Mouse (Mus musculus): Measurements from ENCODE around the gene Stk32c. TPM values are rescaled to one million over a fixed set of nuclear protein-coding genes. Genes with fewer than 3 reads are reported as not detected.

Gene Stk32c
- polyA plus RNA-seq, 1 experiment from 2014 or later: not detected

GRCm38 (mm10) chr7:139093781-139094180 lies 119.3 kb downstream of the Stk32c start:
- ATAC-seq (replicated peaks; ENCODE audit: low FRiP score) (no peak), DNase-seq (ENCODE audit: low spot score) (no peak)
- Histone ChIP-seq H3K4me1 (replicated peaks; ENCODE audit: control insufficient read depth, insufficient read depth, low read length) (no peaks in the 10 kb centered on the region), H3K9me3 (ENCODE audit: control insufficient read depth, low read length) (no peaks in the 10 kb centered on the region), H3K27ac (ENCODE audit: low read depth, low read length) (no peak overlapping the region), H3K27me3 (replicated peaks; ENCODE audit: control insufficient read depth, insufficient read depth, low read length) (no peaks in the 10 kb centered on the region), H3K4me3 (ENCODE audit: low read depth, low read length) (no peak overlapping the region), H3K9ac (ENCODE audit: low read depth, low read length) (no peak overlapping the region), H3K36me3 (ENCODE audit: control insufficient read depth, insufficient read depth, low read length) (no peaks in the 10 kb centered on the region), H3K4me2 (no peak overlapping the region)
- WGBS: 83% methylated on average over 7 of the region's 7 CpGs

- Histone ChIP-seq H3K4me1 (replicated peaks; ENCODE audit: control insufficient read depth, insufficient read depth, low read length) (no peaks in the 10 kb centered on the region), H3K36me3 (ENCODE audit: control insufficient read depth, insufficient read depth, low read length) (no peaks in the 10 kb centered on the region), H3K4me3 (ENCODE audit: low read depth, low read length) (no peak overlapping the region), H3K27me3 (replicated peaks; ENCODE audit: control insufficient read depth, insufficient read depth, low read length) (peaks cover 2% of the 10 kb centered on the region), H3K4me2 (no peak overlapping the region), H3K9ac (ENCODE audit: low read depth, low read length) (no peak overlapping the region), H3K27ac (ENCODE audit: low read depth, low read length) (no peak overlapping the region), H3K9me3 (ENCODE audit: control insufficient read depth, low read length) (no peaks in the 10 kb centered on the region)
- DNase-seq (ENCODE audit: low spot score) (no peak), ATAC-seq (replicated peaks; ENCODE audit: low FRiP score) (no peak)
- 76% methylated on average over 5 of the region's 5 CpGs for WGBS
Measured at GRCm38 (mm10) chr7:139093124-139093523, 120.0 kb downstream of the Stk32c start.

GRCm38 (mm10) chr7:139092676-139093075 lies 120.4 kb downstream of the Stk32c start:
- DNase-seq (ENCODE audit: low spot score): no peak
- no peak overlapping the region for H3K4me2 ChIP-seq

GRCm38 (mm10) chr7:139091681-139092080 lies 121.4 kb downstream of the Stk32c start:
- Histone ChIP-seq H3K36me3 (ENCODE audit: control insufficient read depth, insufficient read depth, low read length) (no peaks in the 10 kb centered on the region), H3K27me3 (replicated peaks; ENCODE audit: control insufficient read depth, insufficient read depth, low read length) (peaks cover 14% of the 10 kb centered on the region), H3K4me3 (ENCODE audit: low read depth, low read length) (no peak overlapping the region), H3K4me1 (replicated peaks; ENCODE audit: control insufficient read depth, insufficient read depth, low read length) (no peaks in the 10 kb centered on the region), H3K27ac (ENCODE audit: low read depth, low read length) (no peak overlapping the region), H3K4me2 (no peak overlapping the region), H3K9ac (ENCODE audit: low read depth, low read length) (no peak overlapping the region), H3K9me3 (ENCODE audit: control insufficient read depth, low read length) (no peaks in the 10 kb centered on the region)
- no peak for DNase-seq (ENCODE audit: low spot score)
- 88% methylated on average over 9 of the region's 9 CpGs for WGBS
- ATAC-seq (replicated peaks; ENCODE audit: low FRiP score): no peak

More at GRCm38 (mm10) chr7:139092676-139093075, 120.4 kb downstream of the Stk32c start:
- no peaks in the 10 kb centered on the region for H3K9me3 ChIP-seq (ENCODE audit: control insufficient read depth, low read length)
- peaks cover 4% of the 10 kb centered on the region for H3K27me3 ChIP-seq (replicated peaks; ENCODE audit: control insufficient read depth, insufficient read depth, low read length)
- H3K9ac ChIP-seq (ENCODE audit: low read depth, low read length): no peak overlapping the region
- no peak for ATAC-seq (replicated peaks; ENCODE audit: low FRiP score)
- WGBS: 86% methylated on average over 5 of the region's 5 CpGs
- no peaks in the 10 kb centered on the region for H3K4me1 ChIP-seq (replicated peaks; ENCODE audit: control insufficient read depth, insufficient read depth, low read length)
- H3K36me3 ChIP-seq (ENCODE audit: control insufficient read depth, insufficient read depth, low read length): no peaks in the 10 kb centered on the region
- H3K4me3 ChIP-seq (ENCODE audit: low read depth, low read length): no peak overlapping the region
- H3K27ac ChIP-seq (ENCODE audit: low read depth, low read length): no peak overlapping the region

- Histone ChIP-seq H3K27me3 (replicated peaks; ENCODE audit: control insufficient read depth, insufficient read depth, low read length) (peaks cover 29% of the 10 kb centered on the region), H3K27ac (ENCODE audit: low read depth, low read length) (no peak overlapping the region)
Measured at GRCm38 (mm10) chr7:139089892-139090874, 122.9 kb downstream of the Stk32c start.

GRCm38 (mm10) chr7:139087801-139088200 lies 125.3 kb downstream of the Stk32c start:
- H3K4me3 ChIP-seq (ENCODE audit: low read depth, low read length): no peak overlapping the region
- peaks cover 33% of the 10 kb centered on the region for H3K27me3 ChIP-seq (replicated peaks; ENCODE audit: control insufficient read depth, insufficient read depth, low read length)
- no peaks in the 10 kb centered on the region for H3K9me3 ChIP-seq (ENCODE audit: control insufficient read depth, low read length)
- ATAC-seq (replicated peaks; ENCODE audit: low FRiP score) (no peak), DNase-seq (ENCODE audit: low spot score) (no peak)
- H3K4me2 ChIP-seq: no peak overlapping the region
- no peak overlapping the region for H3K9ac ChIP-seq (ENCODE audit: low read depth, low read length)
- no peaks in the 10 kb centered on the region for H3K36me3 ChIP-seq (ENCODE audit: control insufficient read depth, insufficient read depth, low read length)
- no peaks in the 10 kb centered on the region for H3K4me1 ChIP-seq (replicated peaks; ENCODE audit: control insufficient read depth, insufficient read depth, low read length)
- WGBS: 55% methylated on average over 2 of the region's 2 CpGs
- H3K27ac ChIP-seq (ENCODE audit: low read depth, low read length): no peak overlapping the region

More at GRCm38 (mm10) chr7:139089892-139090874, 122.9 kb downstream of the Stk32c start:
- DNase-seq (ENCODE audit: low spot score) (no peak), ATAC-seq (replicated peaks; ENCODE audit: low FRiP score) (no peak)
- Histone ChIP-seq H3K9ac (ENCODE audit: low read depth, low read length) (no peak overlapping the region), H3K4me2 (no peak overlapping the region), H3K9me3 (ENCODE audit: control insufficient read depth, low read length) (no peaks in the 10 kb centered on the region), H3K4me1 (replicated peaks; ENCODE audit: control insufficient read depth, insufficient read depth, low read length) (no peaks in the 10 kb centered on the region), H3K4me3 (ENCODE audit: low read depth, low read length) (no peak overlapping the region), H3K36me3 (ENCODE audit: control insufficient read depth, insufficient read depth, low read length) (no peaks in the 10 kb centered on the region)
- WGBS: 77% methylated on average over 12 of the region's 12 CpGs

- Histone ChIP-seq H3K9ac (ENCODE audit: low read depth, low read length) (peak overlapping the region; percentile 26; the same call in 1 of the 2 replicates), H3K27me3 (replicated peaks; ENCODE audit: control insufficient read depth, insufficient read depth, low read length) (peaks cover 33% of the 10 kb centered on the region), H3K27ac (ENCODE audit: low read depth, low read length) (no peak overlapping the region), H3K9me3 (ENCODE audit: control insufficient read depth, low read length) (no peaks in the 10 kb centered on the region), H3K4me1 (replicated peaks; ENCODE audit: control insufficient read depth, insufficient read depth, low read length) (no peaks in the 10 kb centered on the region), H3K36me3 (ENCODE audit: control insufficient read depth, insufficient read depth, low read length) (no peaks in the 10 kb centered on the region), H3K4me2 (peak overlapping the region; percentile 68), H3K4me3 (ENCODE audit: low read depth, low read length) (peak overlapping the region; percentile 52)
- ATAC-seq (replicated peaks; ENCODE audit: low FRiP score) (no peak), DNase-seq (ENCODE audit: low spot score) (peak; percentile 59)
- 7% methylated on average over 61 of the region's 61 CpGs for WGBS
Measured at GRCm38 (mm10) chr7:139086195-139087158, 126.6 kb downstream of the Stk32c start.

GRCm38 (mm10) chr7:139085629-139086194 lies 127.4 kb downstream of the Stk32c start, which contains the start of gene Dpysl4:
Dpysl4 (plus strand) TSS chr7:139086001.
- Histone ChIP-seq H3K4me1 (replicated peaks; ENCODE audit: control insufficient read depth, insufficient read depth, low read length) (no peaks in the 10 kb centered on the region), H3K36me3 (ENCODE audit: control insufficient read depth, insufficient read depth, low read length) (no peaks in the 10 kb centered on the region), H3K4me2 (peak within 1 kb of the TSS; percentile 68), H3K27ac (ENCODE audit: low read depth, low read length) (no peak within 1 kb of the TSS), H3K4me3 (ENCODE audit: low read depth, low read length) (peak within 1 kb of the TSS; percentile 52), H3K9me3 (ENCODE audit: control insufficient read depth, low read length) (no peaks in the 10 kb centered on the region), H3K27me3 (replicated peaks; ENCODE audit: control insufficient read depth, insufficient read depth, low read length) (peaks cover 33% of the 10 kb centered on the region), H3K9ac (ENCODE audit: low read depth, low read length) (peak within 1 kb of the TSS; percentile 26; the same call in 1 of the 2 replicates)
- DNase-seq (ENCODE audit: low spot score): peak; percentile 59
- 7% methylated on average over 32 of the region's 32 CpGs for WGBS
- peak; percentile 47; the same call in 1 of the 2 replicates for ATAC-seq (replicated peaks; ENCODE audit: low FRiP score)

All from liver, embryonic 11.5 days (tissue).